Mouse (Mus musculus) induced T-regulatory cell, adult 2 months (primary cell): Measurements from ENCODE around the gene Rtkn2.
"Not testable (repeated sequence)": the region's sequence is repeated elsewhere in the genome, so short reads cannot be mapped to it uniquely, and the experiment has no call there.

ENCODE experiments used
- DNase-seq: peaks from one replicate; pipeline ENCODE4 v3.0.0-alpha.2; 2012; ENCODE audit warnings: low read depth

Rtkn2 gene

GRCm38 (mm10) chr10:68079910-68080670, 100.7 kb downstream of the Rtkn2 start:
- DNase-seq, result no peak

GRCm38 (mm10) chr10:68081712-68082111, 102.3 kb downstream of the Rtkn2 start:
- DNase-seq, result peak; percentile 35

- DNase-seq, result no peak
Measured at GRCm38 (mm10) chr10:68085574-68085973, 106.2 kb downstream of the Rtkn2 start.

- DNase-seq, result no peak
Measured at GRCm38 (mm10) chr10:68086973-68087372, 107.6 kb downstream of the Rtkn2 start.

- no peak for DNase-seq
Measured at GRCm38 (mm10) chr10:68087722-68088121, 108.4 kb downstream of the Rtkn2 start.

GRCm38 (mm10) chr10:68089435-68090196, 110.2 kb downstream of the Rtkn2 start:
- DNase-seq, result peak; percentile 75

- no peak for DNase-seq
Measured at GRCm38 (mm10) chr10:68090197-68090535, 110.8 kb downstream of the Rtkn2 start.

GRCm38 (mm10) chr10:68090544-68090943, 111.2 kb downstream of the Rtkn2 start:
- no peak for DNase-seq

GRCm38 (mm10) chr10:68091011-68091410, 111.6 kb downstream of the Rtkn2 start:
- no peak for DNase-seq

GRCm38 (mm10) chr10:68091840-68092239, 112.5 kb downstream of the Rtkn2 start:
- peak; percentile 29 for DNase-seq

- no peak for DNase-seq
Measured at GRCm38 (mm10) chr10:68093496-68093895, 114.1 kb downstream of the Rtkn2 start.

GRCm38 (mm10) chr10:68095136-68095535, 115.8 kb downstream of the Rtkn2 start:
- DNase-seq, result no peak

GRCm38 (mm10) chr10:68096395-68096794, 117.0 kb downstream of the Rtkn2 start:
- DNase-seq, result no peak

- no peak for DNase-seq
Measured at GRCm38 (mm10) chr10:68097821-68098675, 118.7 kb downstream of the Rtkn2 start.

- not testable (repeated sequence) for DNase-seq
Measured at GRCm38 (mm10) chr10:68099801-68100200, 120.4 kb downstream of the Rtkn2 start.

GRCm38 (mm10) chr10:68100506-68100905, 121.1 kb downstream of the Rtkn2 start:
- no peak for DNase-seq

GRCm38 (mm10) chr10:68101251-68101650, 121.9 kb downstream of the Rtkn2 start:
- no peak for DNase-seq

GRCm38 (mm10) chr10:68102566-68102965, 123.2 kb downstream of the Rtkn2 start:
- no peak for DNase-seq

GRCm38 (mm10) chr10:68103078-68103855, 123.9 kb downstream of the Rtkn2 start:
- DNase-seq, result no peak

- DNase-seq, result no peak
Measured at GRCm38 (mm10) chr10:68103988-68104387, 124.6 kb downstream of the Rtkn2 start.

GRCm38 (mm10) chr10:68104481-68104880, 125.1 kb downstream of the Rtkn2 start:
- peak; percentile 61 for DNase-seq
